Mouse (Mus musculus): ENCODE measurements around the gene Cdk4. TPM values are rescaled to one million over a fixed set of nuclear protein-coding genes. Genes with fewer than 3 reads are reported as not detected.
"Not testable (repeated sequence)": the region's sequence is repeated elsewhere in the genome, so short reads cannot be mapped to it uniquely, and the experiment has no call there.

Gene Cdk4
- total RNA-seq, 2 experiments from 2014 or later, result 76.7 to 85.5 TPM

DNA sequence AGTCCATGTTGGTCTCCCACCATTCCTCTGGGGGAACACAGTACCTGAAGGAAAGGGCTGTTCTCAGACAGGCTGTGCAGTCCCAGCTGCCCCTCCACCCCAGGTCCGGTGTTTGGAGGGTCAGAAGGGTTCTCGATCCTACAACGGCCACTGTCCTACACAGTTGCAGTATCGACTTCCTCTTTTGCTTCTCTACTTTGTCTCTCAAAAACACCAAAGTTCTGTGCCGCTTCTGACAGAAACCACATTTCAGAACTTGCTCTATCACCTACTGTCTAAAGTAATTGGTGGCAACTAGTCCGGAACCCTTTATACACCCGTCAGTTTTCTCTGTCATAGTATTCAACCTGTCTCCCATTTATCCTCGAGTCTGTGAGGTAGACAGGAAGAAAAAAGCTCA, 7.9 kb upstream of the Cdk4 start:
- intact Hi-C loops (cut with DNase I), result no loop called here

DNA sequence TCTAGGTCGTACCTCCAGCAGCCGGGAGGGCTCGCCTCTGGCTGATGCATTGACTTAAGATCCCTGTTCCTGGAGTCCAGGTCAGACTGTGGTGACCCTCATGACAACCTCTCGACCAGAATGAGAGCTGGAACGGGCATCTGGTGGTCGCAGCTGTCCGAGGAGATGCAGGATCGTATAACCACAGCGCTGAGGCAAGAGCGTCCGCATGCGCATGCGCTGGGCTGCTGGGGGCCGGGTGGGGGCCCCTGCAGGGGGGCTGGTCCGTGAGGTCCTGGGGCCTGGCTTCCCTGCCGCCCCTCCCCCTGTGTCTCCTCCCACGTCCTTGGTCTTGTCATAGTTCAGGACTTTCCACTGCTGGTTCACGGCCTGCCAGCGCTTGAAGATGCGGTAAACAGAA, 6.8 kb upstream of the Cdk4 start:
- no peak for DNase-seq
- intact Hi-C loops (cut with DNase I), result no loop called here

More for the DNA sequence above, 7.9 kb upstream of the Cdk4 start:
- no peak for DNase-seq

DNA sequence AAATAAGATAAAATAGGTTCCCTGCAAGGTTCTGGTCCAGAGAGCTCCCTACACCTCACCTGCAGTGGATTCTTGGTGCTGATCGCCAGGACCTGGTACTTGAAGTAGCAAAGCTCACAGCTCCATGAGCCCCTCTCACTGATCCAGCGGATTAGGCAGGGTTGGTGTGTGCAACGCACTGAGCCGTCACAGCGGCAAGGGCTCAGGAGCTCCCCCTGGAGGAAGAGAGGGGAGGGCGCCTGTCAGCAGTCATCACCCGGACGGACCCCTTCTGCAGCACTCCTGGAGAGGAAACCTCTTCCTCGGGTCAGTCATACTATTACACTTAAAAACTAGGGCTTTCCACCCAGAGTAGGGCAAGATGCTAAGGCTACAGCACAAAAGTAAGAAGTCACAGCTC, 5.2 kb upstream of the Cdk4 start:
- DNase-seq, result peak; percentile 76 to 81
- intact Hi-C loops (cut with DNase I), result no loop called here

DNA sequence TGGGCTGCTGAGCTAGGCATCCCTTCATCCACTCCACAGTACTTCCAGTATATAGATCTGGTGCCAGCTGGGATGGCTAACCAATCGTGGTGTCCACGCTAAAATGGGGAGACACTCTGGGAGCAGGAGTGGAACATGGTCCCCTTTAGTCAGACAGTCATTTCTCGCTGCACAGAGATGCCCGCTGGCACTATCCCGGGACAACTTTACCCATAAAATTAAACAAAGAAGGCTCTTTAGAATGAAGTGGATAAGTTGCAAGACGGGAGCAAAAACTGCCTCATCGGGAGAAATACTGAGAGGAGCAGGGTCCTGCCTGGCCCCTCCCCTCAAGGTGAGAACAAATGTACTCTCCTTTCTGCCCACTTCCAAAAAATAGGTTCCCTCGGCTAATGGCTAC, 4.6 kb upstream of the Cdk4 start:
- intact Hi-C loops (cut with DNase I), result no loop called here
- DNase-seq, result no peak

DNA sequence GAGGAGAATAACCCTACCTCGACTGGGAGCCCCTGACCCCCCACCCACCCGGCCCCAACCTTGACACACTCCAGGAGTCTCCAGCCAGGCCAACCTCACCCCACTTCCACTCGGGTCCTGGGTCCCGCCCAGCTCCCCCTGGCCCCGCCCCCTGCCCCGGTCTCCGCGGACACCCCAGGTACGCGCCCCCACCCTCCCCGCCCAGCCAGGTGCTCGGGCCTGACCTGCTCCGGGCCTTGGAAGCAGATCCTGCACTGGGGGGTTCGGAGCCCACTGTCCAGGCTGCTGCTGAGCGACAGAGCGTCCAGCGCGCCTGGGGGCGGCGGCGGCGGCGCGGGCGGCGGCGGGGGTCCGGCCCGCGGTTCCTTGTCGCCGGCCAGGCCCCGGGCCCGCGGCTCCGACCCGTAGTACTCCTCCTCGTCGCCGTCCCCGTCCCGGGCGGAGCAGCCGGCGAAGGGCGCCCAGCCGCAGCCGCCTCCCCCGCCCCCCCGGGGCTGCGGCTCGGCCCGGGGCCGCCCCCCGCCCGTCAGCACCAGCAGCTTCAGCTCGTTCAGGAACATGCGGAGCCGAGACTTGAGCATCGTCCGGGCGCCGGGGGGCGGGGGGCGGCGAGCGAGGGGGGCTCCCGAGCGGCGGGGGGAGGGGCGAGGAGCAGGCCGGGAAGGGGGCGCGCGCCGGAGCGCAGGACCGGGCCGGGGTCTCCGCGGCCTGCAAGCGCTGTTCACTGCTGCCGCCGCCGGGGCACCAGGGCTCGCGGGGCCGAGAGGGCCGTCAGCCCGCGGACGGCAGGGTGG, 4.0 kb upstream of the Cdk4 start:
- intact Hi-C loops (cut with DNase I), result no loop called here
- no peak for DNase-seq

DNA sequence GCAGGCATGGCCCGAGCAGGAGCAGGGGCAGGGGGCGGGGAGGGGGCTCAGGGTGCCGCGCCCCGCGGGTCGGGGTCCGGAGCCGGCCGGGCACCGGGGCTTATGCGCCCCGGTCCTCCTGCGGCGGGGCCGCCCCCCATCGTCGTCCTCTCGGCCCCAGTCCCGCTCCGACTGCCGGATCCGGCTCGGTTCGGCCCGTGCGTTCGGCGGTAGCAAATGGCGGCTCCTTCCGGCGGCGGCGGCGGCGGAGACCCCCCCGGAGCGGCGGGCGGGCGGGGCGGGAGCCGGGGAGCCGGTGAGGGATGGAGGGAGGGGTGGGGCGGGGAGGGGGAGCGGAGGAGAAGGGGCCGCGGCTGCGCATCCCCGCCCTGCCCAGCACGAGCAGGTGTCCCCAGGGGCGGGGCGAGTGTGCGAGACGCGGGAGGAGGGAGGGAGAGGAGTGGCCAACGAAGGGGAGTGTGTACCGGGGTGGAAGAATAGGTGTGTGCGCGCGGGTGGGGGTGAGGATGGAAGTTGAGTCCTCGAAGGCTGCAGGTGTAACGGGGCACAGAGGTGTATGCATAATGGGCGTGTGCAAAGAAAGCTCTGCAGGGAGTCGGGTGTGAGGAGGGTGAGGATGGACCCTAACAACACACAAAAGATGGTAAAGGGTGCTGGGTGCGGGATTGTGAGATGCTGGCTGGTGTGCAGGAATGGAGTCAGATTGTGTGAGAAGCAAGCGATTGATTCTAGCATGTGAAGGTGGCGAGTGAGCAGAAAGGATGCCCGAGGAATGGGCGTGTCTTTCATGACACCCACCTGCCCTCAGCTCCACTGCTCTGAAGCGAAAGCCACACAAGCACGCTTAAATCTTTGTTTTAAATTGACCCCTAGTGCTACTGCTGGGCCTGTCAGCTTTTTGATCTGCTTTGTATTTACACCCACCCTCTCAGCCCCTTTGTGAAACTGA, 3.1 kb upstream of the Cdk4 start, which contains the start of gene March9:
Gene March9 (minus strand): TSS at position 217 of the 949 bp plus-strand sequence.
- intact Hi-C loops (cut with DNase I), result no loop called here
- DNase-seq, result no peak

DNA sequence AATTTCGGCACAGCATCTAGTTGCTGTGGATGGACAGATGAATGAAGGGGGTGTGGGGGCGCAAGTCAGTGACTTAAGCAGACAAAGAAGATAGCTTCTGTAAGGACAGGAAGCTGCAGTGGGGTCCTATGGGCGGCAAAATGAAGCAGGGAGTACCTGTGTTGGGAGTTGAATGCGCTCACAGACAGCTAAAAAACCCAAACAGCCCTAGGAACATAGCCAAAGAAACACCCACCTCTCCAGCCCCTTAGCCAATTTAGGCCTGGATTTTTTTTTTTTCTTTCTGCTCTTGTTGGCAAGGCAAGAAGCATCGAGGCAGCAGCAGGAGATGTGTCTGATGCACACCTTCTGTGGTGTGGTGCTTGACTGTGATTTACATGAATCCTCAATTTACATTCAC, 2.2 kb upstream of the Cdk4 start:
- intact Hi-C loops (cut with DNase I), result no loop called here

DNA sequence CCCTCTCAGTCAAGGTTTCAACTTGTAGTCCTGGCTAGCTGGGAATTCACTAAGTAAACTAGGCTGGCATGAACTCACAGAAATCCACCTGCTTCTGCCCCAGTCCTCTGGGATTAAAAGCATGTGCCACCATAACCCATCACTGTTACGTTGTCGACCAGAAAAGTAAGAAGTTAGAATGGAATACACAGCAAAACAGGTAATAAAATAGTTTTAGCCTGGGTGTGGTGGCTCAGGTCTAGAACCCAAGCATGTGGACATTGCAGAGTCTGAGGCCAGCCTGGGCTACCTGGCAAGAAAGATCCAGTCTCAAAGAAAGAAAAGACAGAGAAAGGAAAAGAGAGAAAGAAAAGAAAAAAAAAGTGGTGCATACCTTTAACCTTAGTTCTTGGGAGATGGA, 1.8 kb upstream of the Cdk4 start:
- intact Hi-C loops (cut with DNase I), result no loop called here
- no peak for DNase-seq

More for the DNA sequence above, 2.2 kb upstream of the Cdk4 start:
- DNase-seq, result no peak

DNA sequence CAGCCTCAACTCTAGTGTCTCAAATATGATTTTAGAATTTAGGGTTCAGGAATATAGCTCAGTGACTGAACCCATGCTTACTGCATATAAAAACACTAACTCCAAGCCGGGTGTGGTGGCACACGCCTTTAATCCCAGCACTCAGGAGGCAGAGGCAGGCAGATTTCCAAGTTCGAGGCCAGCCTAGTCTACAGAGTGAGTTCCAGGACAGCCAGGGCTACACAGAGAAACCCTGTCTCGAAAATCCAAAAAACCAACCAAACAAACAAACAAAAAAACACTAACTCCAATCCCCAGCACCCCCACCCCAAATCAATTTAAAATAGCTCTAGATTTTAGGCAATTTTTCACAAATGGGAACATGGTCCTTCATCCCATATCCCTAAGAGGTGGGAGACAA, 1.2 kb upstream of the Cdk4 start:
- intact Hi-C loops (cut with DNase I), result not testable (repeated sequence)

DNA sequence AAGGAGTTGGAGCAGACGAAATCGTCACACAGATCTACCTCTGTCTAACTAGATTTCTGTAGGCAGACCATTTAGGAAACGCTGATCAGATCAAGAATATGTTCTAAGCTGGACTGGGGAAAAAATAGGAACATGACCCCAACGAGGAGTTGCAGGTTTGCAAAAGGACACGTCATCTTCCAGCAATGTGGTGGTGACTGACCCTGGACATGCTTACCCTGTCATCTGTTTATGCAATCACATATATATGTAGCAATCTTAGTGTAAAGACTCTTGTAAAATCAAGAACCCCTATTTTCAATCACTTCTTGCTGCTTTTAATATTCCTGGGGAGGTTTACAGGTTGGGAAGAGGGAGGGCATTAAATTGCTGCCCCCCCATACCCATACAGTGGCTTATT, 831 bp upstream of the Cdk4 start:
- intact Hi-C loops (cut with DNase I), result no loop called here

More for the DNA sequence above, 1.2 kb upstream of the Cdk4 start:
- not testable (repeated sequence) for DNase-seq

DNA sequence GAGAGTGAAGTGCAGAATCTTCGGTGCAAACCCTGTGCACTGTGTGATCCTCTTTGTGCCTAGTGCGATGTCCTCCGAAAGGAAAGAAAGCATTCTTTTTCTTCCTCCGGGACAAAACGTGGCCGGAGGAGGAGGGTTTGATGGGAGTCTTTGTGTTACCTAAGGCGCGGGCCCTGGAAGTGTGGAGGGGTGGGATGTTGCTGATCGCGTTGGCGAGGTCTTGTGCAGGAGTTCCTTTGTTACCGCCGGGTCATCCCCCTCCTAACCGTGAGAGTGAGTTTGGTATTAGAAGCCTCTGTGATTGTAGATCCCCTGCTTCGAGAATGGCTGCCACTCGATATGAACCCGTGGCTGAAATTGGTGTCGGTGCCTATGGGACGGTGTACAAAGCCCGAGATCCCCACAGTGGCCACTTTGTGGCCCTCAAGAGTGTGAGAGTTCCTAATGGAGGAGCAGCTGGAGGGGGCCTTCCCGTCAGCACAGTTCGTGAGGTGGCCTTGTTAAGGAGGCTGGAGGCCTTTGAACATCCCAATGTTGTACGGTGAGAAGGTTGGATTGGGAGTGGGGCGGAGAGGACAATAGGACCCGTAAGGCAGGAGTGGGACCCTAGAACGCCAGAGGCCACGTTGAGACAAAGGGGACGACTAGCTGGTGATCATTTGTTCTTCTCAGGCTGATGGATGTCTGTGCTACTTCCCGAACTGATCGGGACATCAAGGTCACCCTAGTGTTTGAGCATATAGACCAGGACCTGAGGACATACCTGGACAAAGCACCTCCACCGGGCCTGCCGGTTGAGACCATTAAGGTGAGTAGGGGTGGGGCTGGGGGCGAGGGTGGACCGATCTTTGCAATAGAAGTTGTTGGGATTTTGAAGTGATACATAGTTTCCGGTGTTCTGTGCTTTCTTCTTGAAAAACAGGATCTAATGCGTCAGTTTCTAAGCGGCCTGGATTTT, 858 bp downstream of the Cdk4 start:
- intact Hi-C loops (cut with DNase I), result no loop called here
- DNase-seq, result no peak

More for the DNA sequence above, 831 bp upstream of the Cdk4 start:
- no peak for DNase-seq

DNA sequence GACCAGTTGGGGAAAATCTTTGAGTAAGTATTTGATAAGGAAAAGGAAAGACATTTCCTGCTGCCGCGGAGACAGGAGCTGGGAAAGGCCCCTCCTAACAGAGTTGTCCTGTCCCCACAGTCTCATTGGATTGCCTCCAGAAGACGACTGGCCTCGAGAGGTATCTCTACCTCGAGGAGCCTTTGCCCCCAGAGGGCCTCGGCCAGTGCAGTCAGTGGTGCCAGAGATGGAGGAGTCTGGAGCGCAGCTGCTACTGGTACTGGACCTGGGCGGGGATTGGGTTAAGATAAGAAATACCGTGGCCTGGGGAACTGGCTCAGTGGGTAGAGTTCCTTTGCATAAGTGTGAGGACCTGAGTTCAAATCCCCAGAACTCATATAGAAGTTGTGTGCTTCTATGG, 2.6 kb downstream of the Cdk4 start:
- DNase-seq, result no peak
- intact Hi-C loops (cut with DNase I), result no loop called here

DNA sequence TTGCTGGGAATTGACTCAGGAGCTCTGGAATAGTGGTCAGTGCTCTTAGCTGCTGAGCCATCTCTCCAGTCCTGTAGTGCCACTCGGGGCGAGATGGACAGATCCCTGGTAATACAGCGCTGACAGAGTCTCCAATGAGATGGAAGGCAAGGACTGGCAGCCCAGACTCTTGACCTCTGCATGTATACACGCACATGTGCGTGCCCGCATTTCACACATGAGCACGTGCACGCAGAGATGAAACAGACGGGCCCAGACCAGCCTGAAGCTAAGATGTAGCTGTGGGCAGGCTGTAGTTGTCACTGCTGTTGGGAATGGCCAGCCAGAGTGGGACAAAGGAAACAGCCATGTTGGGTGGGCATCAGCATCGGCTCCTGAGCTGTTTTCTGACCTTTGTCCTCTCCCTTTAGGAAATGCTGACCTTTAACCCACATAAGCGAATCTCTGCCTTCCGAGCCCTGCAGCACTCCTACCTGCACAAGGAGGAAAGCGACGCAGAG, 3.2 kb downstream of the Cdk4 start:
- intact Hi-C loops (cut with DNase I), result no loop called here
- no peak for DNase-seq

DNA sequence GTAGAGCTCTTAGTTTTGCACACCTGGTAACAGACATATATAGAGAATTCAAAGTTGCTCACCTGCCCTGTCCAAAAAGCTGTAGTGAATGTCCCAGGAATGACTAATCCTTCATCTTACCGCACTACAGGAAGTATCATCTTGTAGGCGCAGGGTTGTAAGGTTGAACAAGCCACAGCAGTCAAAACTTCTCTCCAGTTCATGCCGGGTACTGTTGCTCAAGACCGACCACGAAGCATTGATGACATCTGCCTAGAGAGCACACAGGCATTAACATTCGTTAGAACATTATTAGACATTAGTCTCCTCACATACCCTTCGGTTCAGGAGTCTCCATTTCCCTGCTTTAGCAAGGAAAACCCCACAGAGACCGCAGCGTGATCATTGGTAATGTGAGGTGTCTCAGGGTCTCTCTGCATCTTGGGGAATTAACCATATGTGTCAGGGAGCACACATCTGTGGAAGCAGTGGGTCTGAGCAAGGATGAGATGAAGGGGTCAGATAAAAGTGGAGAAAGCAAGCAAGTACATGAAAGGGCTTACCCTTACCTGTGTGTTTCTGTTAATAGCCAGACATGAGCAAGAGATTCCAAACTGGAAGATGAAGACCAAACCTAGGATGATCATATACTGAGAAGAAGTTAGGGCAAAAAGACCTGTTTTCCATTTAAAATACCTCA, 5.2 kb downstream of the Cdk4 start:
- no peak for DNase-seq
- intact Hi-C loops (cut with DNase I), result no loop called here

DNA sequence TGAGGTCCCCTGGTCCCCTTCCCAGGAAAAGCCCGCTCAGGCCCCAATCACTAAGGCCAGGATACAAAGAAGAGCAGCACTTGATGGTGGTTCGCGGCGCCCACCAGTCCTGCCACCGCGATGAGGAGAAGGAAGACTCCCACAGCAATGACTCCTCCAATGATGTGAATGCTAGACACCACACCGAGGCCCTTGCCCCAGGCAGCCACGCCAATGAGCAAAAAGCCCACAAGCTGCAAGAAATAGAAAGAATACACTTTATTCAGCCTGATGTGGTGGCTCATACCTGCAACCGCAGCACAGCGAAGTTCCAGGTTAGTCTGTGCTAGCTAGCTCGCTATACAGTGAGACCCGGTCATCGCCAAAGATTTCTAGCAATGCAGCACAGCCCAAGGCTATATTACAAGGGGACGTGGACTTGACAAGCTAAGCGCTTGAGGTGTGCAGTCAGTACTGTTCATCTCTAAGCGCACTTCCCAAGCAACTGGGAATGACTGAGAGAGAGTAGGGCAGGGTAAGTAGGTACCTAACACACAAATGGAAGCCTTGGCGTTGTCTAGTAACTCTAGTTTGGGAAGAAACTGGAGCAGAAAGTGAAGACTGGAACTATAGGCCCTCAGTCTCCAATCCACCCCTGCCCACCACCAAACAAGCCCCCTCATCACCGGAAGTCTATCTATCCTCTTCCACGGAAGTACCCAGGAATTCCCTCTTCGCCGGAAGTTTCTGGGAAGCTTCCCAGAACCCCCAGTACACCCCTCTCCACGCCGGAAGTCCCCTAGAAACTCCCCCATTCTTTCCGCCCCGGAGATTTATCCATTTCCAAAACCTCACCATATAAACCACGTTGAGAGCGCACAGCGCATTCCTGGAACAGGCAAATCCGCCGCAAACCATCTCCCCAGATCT, 6.2 kb downstream of the Cdk4 start:
- DNase-seq, result no peak
- intact Hi-C loops (cut with DNase I), result no loop called here

DNA sequence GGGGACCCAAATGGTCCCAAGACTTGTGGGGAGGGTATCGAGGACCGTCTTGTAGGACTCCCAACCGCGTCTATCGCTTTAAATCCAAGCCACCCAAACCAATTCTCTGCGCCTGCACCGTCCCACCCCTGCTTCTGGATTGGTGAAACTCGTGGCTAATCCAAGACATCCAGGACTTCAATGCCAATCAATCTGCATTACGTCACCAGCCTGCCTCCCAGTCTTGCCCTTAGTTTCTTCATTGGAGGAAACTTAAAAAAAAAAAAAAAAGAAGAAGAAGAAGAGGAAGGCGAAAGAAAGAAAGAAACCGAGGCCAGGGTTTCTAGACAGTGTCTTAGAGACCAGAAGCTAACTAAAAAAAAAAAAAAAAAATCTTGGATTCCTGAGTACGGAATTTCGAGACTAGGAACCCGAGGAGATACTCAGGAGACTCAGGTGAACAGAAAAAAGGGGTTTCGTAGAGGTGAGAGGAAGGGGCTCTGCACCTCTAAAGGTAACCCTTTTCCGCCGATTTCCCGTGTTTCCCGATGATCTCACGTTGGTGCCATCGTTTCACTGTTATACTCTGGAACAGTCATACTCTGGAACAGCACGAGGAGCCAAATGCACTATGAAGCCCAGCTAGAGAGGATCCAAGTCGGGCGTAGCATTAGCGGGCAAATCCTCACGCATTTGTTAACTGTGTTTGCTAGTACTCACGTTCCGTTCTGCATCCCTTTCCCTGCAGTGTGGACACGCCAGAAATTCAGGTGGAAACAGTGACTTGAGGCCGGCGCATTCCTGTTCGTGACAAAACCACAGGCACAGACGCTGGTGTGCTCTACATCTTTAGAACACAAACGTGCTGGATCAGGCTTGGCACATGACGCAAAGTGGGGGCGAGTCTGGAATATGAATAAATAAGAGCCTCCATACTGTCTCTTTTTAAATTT, 7.1 kb downstream of the Cdk4 start, which contains the start of gene Tspan31:
Gene Tspan31 (minus strand): TSS at position 75 of the 932 bp plus-strand sequence.
- DNase-seq, result peak; percentile 81 to 85
- intact Hi-C loops (cut with DNase I), result no loop called here

DNA sequence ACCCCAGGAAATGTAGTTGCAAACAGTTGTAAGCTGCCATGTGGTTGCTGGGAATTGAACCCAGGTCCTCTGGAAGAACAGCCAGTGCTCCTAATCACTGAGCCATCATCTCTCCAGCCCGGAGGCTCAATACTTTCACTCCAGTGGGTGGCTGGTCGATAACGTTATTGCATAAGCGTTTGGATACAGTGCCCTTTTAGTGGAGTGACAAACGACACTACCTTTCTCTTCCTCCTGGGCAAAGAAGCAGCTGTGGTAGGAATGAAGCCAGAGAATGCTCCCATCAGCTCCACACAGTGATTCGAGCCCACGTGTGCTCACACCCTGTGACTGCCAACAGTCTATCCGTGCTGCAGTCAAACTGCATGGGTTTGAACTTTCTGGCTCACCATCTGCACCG, 7.9 kb downstream of the Cdk4 start:
- intact Hi-C loops (cut with DNase I), result no loop called here
- no peak for DNase-seq

Data from heart, postnatal 36 days (tissue).